In genomic region chr2:18028140-18029021, GRCm38 (mm10) we compare ENCODE assay signal across 7 mouse cellular contexts. TPM values are rescaled to one million over a fixed set of nuclear protein-coding genes. Genes with fewer than 3 reads are reported as not detected.
A peak's percentile ranks its signal among the peaks of the same experiment; 100 is the strongest.
DNase-seq lines count a peak whose midpoint lies in the region; ATAC-seq and TF ChIP-seq lines count a peak whose summit lies in the region.

No protein-coding gene starts in this region.

- ATAC-seq in embryonic facial prominence, embryonic 14.5 days (ENCODE audit: low read depth), result peak; percentile 66
- peak; percentile 67 for ATAC-seq in limb, embryonic 14.5 days (ENCODE audit: low FRiP score, low read depth)
- ATAC-seq in midbrain, embryonic 15.5 days (replicated peaks), result peak; percentile 70

- peak; percentile 86 for TF ChIP-seq POLR2A in heart, adult 2 months (IDR thresholded peaks at IDR 0.05; ENCODE audit: insufficient read depth, low read depth, low read length)
- 0 out of 2 replicates have a peak, but pooled peaks have one; percentile 52 for TF ChIP-seq POLR2A in limb, embryonic 14.5 days (IDR thresholded peaks at IDR 0.05; ENCODE audit: borderline replicate concordance, extremely low read depth, insufficient read depth, insufficient read length)

- peak overlapping the region; percentile 89 for H3K9ac ChIP-seq in embryonic facial prominence, embryonic 14.5 days (ENCODE audit: low read depth, low read length)
- peak overlapping the region; percentile 73 for H3K9ac ChIP-seq in heart, adult 2 months (ENCODE audit: low read depth, low read length)
- peak overlapping the region; percentile 86 for H3K9ac ChIP-seq in limb, embryonic 14.5 days (ENCODE audit: low read depth, low read length, severe bottlenecking)
- peak overlapping the region; percentile 66 for H3K9ac ChIP-seq in midbrain, embryonic 15.5 days

- H3K4me2 ChIP-seq in embryonic facial prominence, embryonic 14.5 days (ENCODE audit: low read depth, low read length), result peak overlapping the region; percentile 97
- H3K4me2 ChIP-seq in limb, embryonic 14.5 days (replicated peaks; ENCODE audit: low read depth, low read length, severe bottlenecking), result peak overlapping the region; percentile 98
- peak overlapping the region; percentile 98 for H3K4me2 ChIP-seq in midbrain, embryonic 15.5 days

- TF ChIP-seq CTCF in heart, adult 2 months (IDR thresholded peaks at IDR 0.05), result no peak

- no peaks in the 10 kb centered on the region for H3K36me3 ChIP-seq in embryonic facial prominence, embryonic 14.5 days (ENCODE audit: control insufficient read depth, insufficient read depth, low read length)
- H3K36me3 ChIP-seq in heart, adult 2 months (ENCODE audit: control insufficient read depth, insufficient read depth, low read length), result no peaks in the 10 kb centered on the region
- no peaks in the 10 kb centered on the region for H3K36me3 ChIP-seq in limb, embryonic 14.5 days (ENCODE audit: control insufficient read depth, insufficient read depth, low read length)
- no peaks in the 10 kb centered on the region for H3K36me3 ChIP-seq in midbrain, embryonic 15.5 days (replicated peaks)

- H3K9me3 ChIP-seq in embryonic facial prominence, embryonic 14.5 days (ENCODE audit: control insufficient read depth, low read length), result no peaks in the 10 kb centered on the region
- no peaks in the 10 kb centered on the region for H3K9me3 ChIP-seq in limb, embryonic 14.5 days (ENCODE audit: control insufficient read depth, low read length)
- H3K9me3 ChIP-seq in midbrain, embryonic 15.5 days, result no peaks in the 10 kb centered on the region

- 0 out of 2 replicates have a peak, but pooled peaks have one; percentile 18 for TF ChIP-seq EP300 in heart, adult 2 months (IDR thresholded peaks at IDR 0.05; ENCODE audit: insufficient read depth, low read depth, low read length)

- H3K27me3 ChIP-seq in embryonic facial prominence, embryonic 14.5 days (replicated peaks; ENCODE audit: control insufficient read depth, insufficient read depth, low read length), result no peaks in the 10 kb centered on the region
- H3K27me3 ChIP-seq in heart, adult 2 months (ENCODE audit: control insufficient read depth, insufficient read depth, low read length), result no peaks in the 10 kb centered on the region
- no peaks in the 10 kb centered on the region for H3K27me3 ChIP-seq in limb, embryonic 14.5 days (ENCODE audit: control insufficient read depth, insufficient read depth, low read length)
- no peaks in the 10 kb centered on the region for H3K27me3 ChIP-seq in midbrain, embryonic 15.5 days (replicated peaks)

- peak overlapping the region; percentile 96 for H3K27ac ChIP-seq in embryonic facial prominence, embryonic 14.5 days (replicated peaks; ENCODE audit: low read depth, low read length)
- H3K27ac ChIP-seq in heart, adult 2 months, result peak overlapping the region; percentile 97
- H3K27ac ChIP-seq in limb, embryonic 14.5 days (replicated peaks; ENCODE audit: low read depth, low read length), result peak overlapping the region; percentile 97
- peak overlapping the region; percentile 95 for H3K27ac ChIP-seq in midbrain, embryonic 15.5 days

- H3K4me3 ChIP-seq in embryonic facial prominence, embryonic 14.5 days (ENCODE audit: low read depth, low read length), result peak overlapping the region; percentile 62
- peak overlapping the region; percentile 83 for H3K4me3 ChIP-seq in heart, adult 2 months
- peak overlapping the region; percentile 59 for H3K4me3 ChIP-seq in limb, embryonic 14.5 days (replicated peaks; ENCODE audit: low read length)
- H3K4me3 ChIP-seq in midbrain, embryonic 15.5 days, result peak overlapping the region; percentile 62

- H3K79me2 ChIP-seq in heart, adult 2 months (replicated peaks; ENCODE audit: control insufficient read depth, insufficient read depth, low read length), result no peaks in the 10 kb centered on the region

- DNase-seq in adrenal gland, postnatal 14 days, result peak; percentile 95
- DNase-seq in embryonic facial prominence, embryonic 14.5 days (ENCODE audit: low spot score), result peak; percentile 95
- peak; percentile 95 for DNase-seq in heart, adult 2 months
- peak; percentile 96 to 97 for DNase-seq in kidney, adult 8-10 months
- peak; percentile 91 for DNase-seq in limb, embryonic 14.5 days (ENCODE audit: low spot score)
- peak; percentile 49 to 52 for DNase-seq in spleen, postnatal 36 days (ENCODE audit: low spot score in 2 of 2)

- intact Hi-C loops in heart, adult 2 months (cut with DNase I), result loop anchor here (1.0 to 10.0 kb wide), 6 partner anchors 19 to 739 kb away; partner anchors contain the start of genes Bmi1 and Dnajc1

- peaks cover 27% of the 10 kb centered on the region for H3K4me1 ChIP-seq in embryonic facial prominence, embryonic 14.5 days (ENCODE audit: control insufficient read depth, insufficient read depth, low read length)
- H3K4me1 ChIP-seq in heart, adult 2 months (ENCODE audit: control insufficient read depth, insufficient read depth, low read length), result peaks cover 3% of the 10 kb centered on the region
- peaks cover 27% of the 10 kb centered on the region for H3K4me1 ChIP-seq in limb, embryonic 14.5 days (ENCODE audit: control insufficient read depth, insufficient read depth, low read length)
- peaks cover 47% of the 10 kb centered on the region for H3K4me1 ChIP-seq in midbrain, embryonic 15.5 days

- WGBS in embryonic facial prominence, embryonic 14.5 days, result 0% methylated on average over 55 of the region's 61 CpGs
- WGBS in heart, adult 2 months, result under 1% methylated on average over 61 of the region's 61 CpGs
- whole genome bisulfite sequencing in limb, embryonic 14.5 days, result under 1% methylated on average over 52 of the region's 61 CpGs
- under 1% methylated on average over 61 of the region's 61 CpGs for WGBS in midbrain, embryonic 15.5 days

RNA-seq across cellular contexts. Expression of gene A930004D18Rik, which starts 9.2 kb away (rescaled TPM):
- total RNA-seq in adrenal gland, postnatal 14 days (2021), result 1.7 and 1.8 TPM in 2 replicates
- 6.9 and 9.1 TPM in 2 replicates for polyA plus RNA-seq in embryonic facial prominence, embryonic 14.5 days (2014; fragmentation: Nextera tagmentation; extraction: Ambion mirVana)
- total RNA-seq in heart, adult 2 months (2021), result 1 to 10 TPM; 3.4 to 4.5 TPM
- polyA plus RNA-seq in heart, adult 2 months (2012; rRNA removed), result 2.2 and 3.9 TPM in 2 replicates
- polyA plus RNA-seq in limb, embryonic 14.5 days (2012; rRNA removed), result 8.8 and 10.8 TPM in 2 replicates
- polyA plus RNA-seq in limb, embryonic 14.5 days (2014; fragmentation: Nextera tagmentation; extraction: Ambion mirVana), result 13.0 and 14.2 TPM in 2 replicates
- polyA plus RNA-seq in midbrain, embryonic 15.5 days (2015; fragmentation: Nextera tagmentation; extraction: Ambion mirVana), result 8.1 and 11.8 TPM in 2 replicates

RNA-seq across cellular contexts. Expression of gene Skida1, which starts 20.5 kb away (rescaled TPM):
- total RNA-seq in adrenal gland, postnatal 14 days (2021), result 4.5 and 4.8 TPM in 2 replicates
- polyA plus RNA-seq in embryonic facial prominence, embryonic 14.5 days (2014; fragmentation: Nextera tagmentation; extraction: Ambion mirVana), result 4.0 and 5.8 TPM in 2 replicates
- total RNA-seq in heart, adult 2 months (2021), result 1 to 10 TPM; 1.7 to 4.5 TPM
- polyA plus RNA-seq in heart, adult 2 months (2012; rRNA removed), result 2.0 and 3.7 TPM in 2 replicates
- 18.7 and 19.0 TPM in 2 replicates for polyA plus RNA-seq in limb, embryonic 14.5 days (2012; rRNA removed)
- polyA plus RNA-seq in limb, embryonic 14.5 days (2014; fragmentation: Nextera tagmentation; extraction: Ambion mirVana), result 7.9 and 8.2 TPM in 2 replicates
- polyA plus RNA-seq in midbrain, embryonic 15.5 days (2015; fragmentation: Nextera tagmentation; extraction: Ambion mirVana), result 8.1 and 9.0 TPM in 2 replicates

RNA-seq across cellular contexts. Expression of gene Mllt10, which starts 26.7 kb away (rescaled TPM):
- 39.1 and 56.4 TPM in 2 replicates for total RNA-seq in adrenal gland, postnatal 14 days (2021)
- 27.4 and 32.1 TPM in 2 replicates for polyA plus RNA-seq in embryonic facial prominence, embryonic 14.5 days (2014; fragmentation: Nextera tagmentation; extraction: Ambion mirVana)
- 10 to 100 TPM; 32.5 to 32.8 TPM for total RNA-seq in heart, adult 2 months (2021)
- polyA plus RNA-seq in heart, adult 2 months (2012; rRNA removed), result 20.6 and 23.3 TPM in 2 replicates
- polyA plus RNA-seq in limb, embryonic 14.5 days (2012; rRNA removed), result 52.7 and 59.4 TPM in 2 replicates
- polyA plus RNA-seq in limb, embryonic 14.5 days (2014; fragmentation: Nextera tagmentation; extraction: Ambion mirVana), result 33.4 and 38.0 TPM in 2 replicates
- 49.9 and 53.1 TPM in 2 replicates for polyA plus RNA-seq in midbrain, embryonic 15.5 days (2015; fragmentation: Nextera tagmentation; extraction: Ambion mirVana)

RNA-seq across cellular contexts. Expression of gene H2al2a, which starts 31.6 kb away (rescaled TPM):
- not detected in 2 replicates for total RNA-seq in adrenal gland, postnatal 14 days (2021)
- not detected in 2 replicates for polyA plus RNA-seq in embryonic facial prominence, embryonic 14.5 days (2014; fragmentation: Nextera tagmentation; extraction: Ambion mirVana)
- not detected for total RNA-seq in heart, adult 2 months (2021)
- 0.51 TPM in 1 of 2 replicates, not detected in the other for polyA plus RNA-seq in heart, adult 2 months (2012; rRNA removed)
- polyA plus RNA-seq in limb, embryonic 14.5 days (2012; rRNA removed), result not detected in 2 replicates
- polyA plus RNA-seq in limb, embryonic 14.5 days (2014; fragmentation: Nextera tagmentation; extraction: Ambion mirVana), result not detected in 2 replicates
- polyA plus RNA-seq in midbrain, embryonic 15.5 days (2015; fragmentation: Nextera tagmentation; extraction: Ambion mirVana), result not detected in 2 replicates

Comparison
In these comparisons a context has a peak if more than half of its experiments do, and no peak if none do; other contexts are left out.
1. Peak in every context shown above with its lines: DNase-seq, ATAC-seq, H3K4me3 ChIP-seq and H3K27ac ChIP-seq.